Mouse (Mus musculus) kidney, adult 18-20 months (tissue): ENCODE data around the gene AI467606.
A peak's percentile ranks its signal among the peaks of the same experiment; 100 is the strongest.

Source experiments
- DNase-seq: peaks from one replicate; pipeline ENCODE4 v3.0.0; 2021

The AI467606 gene

DNA sequence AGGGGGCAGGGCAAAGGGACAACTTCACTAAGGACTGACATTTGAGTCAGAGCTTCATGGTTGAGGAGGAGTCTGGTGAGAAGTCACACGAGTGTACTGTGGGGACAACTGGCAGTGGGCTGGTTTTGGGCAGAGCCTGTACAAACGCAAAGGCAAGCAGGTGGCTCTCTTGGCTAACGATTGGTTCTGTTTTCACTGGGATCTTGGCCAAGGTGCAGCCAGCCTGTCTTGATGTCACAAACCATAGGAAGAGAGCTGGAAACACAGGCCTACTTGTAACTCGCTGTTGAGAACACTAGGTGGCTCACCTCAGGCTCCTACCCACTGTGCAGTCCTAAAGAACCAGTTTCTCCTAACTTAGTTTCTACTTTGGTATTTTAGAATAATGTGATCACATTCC lies 38.5 kb downstream of the AI467606 start:
- DNase-seq = peak; percentile 42

- no peak for DNase-seq
Observed at GRCm38 (mm10) chr7:127133125-127133524, 42.0 kb downstream of the AI467606 start.

DNA sequence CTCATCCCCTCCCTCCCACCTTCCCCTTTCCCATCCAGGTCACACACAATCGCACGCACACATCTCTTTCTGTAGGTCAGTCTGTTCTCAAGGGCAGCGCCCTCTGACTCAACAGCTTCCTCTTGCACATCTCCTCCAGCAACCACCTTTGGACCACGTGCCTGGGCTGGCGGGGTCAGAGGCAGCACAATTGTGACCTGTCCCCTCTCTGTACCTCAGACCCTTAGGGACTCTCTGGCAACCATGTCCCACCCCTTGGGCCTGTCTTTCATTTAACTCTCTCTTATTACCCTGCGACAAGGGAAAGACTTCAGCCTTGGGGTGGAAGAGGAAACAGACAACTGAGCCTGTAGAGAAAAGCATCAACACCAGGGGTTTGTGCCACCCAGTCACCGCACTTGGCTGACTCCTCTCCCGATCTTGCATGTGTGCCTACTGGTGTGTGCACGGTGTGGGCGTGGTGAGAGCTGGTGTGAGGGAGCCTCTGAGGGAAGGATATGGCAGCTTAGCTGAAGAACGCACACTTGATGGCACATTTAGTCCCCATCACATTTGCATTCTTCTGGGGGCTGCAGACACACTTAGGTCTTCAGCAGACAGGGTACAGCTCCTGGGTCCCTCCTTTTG lies 43.8 kb downstream of the AI467606 start:
- no peak for DNase-seq

- no peak for DNase-seq
Observed at GRCm38 (mm10) chr7:127136181-127137071, 45.3 kb downstream of the AI467606 start.

- DNase-seq = no peak
Observed at GRCm38 (mm10) chr7:127137262-127138017, 46.3 kb downstream of the AI467606 start, which contains the start of gene Spn. Gene Spn (minus strand): TSS chr7:127137823.

DNA sequence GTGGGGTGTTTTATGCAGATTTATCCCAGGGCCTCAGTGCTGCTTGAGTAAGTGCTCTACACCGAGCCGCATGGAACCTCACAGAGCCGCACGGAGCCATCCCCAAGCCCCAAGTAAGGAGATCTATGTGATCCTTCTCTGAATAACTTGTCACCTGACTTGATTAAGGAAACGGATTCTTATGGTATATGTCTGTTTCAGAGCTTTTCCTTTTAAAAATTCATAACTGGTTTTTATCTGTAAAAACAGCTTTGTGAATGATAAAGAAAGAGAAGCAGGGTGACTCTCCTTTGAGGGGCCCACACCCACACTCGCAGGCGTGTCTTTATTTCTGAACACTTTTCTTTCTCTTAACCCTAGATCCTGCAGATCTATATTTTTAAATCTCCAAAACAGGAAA lies 47.9 kb downstream of the AI467606 start:
- no peak for DNase-seq

DNA sequence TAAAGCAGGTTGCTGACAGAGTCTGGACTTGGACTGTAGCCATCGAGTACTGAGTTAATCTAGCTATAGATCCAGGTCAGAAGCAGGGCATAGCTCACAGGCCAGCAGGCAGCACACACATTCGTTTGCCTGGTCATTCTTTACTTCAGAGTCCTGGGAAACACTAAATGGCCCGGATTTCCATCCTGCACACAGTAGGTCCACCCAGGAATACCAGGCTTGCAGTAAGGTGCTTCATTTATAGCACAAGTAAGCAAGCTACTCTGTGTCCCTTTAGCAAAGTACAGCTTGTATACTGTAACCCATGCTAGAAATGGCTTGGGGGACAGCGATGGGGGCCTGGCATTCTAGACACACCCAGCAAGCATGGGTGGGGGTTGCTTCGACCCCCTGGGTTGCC lies 48.4 kb downstream of the AI467606 start:
- no peak for DNase-seq

- DNase-seq = no peak
Observed at GRCm38 (mm10) chr7:127140623-127141404, 49.7 kb downstream of the AI467606 start.

GRCm38 (mm10) chr7:127142214-127142613 lies 51.1 kb downstream of the AI467606 start:
- DNase-seq = no peak

DNA sequence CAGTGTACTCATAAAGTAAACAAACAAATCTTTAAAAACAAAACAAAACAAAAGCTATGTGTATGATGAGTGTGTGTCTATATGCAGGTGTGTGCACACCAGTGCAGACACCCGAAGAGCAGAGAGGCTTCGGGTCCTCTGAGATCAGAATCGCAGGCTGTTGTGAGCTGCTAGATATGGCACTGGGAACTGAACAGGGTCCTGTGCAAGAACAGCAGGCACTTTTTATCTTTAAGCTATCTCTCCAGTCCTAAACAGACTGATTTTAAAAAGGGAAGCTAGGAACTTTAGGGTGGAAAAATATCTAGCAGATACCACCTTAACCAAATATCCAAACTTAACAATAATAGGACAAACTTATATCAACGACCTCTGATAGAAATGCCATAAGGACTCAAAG lies 51.5 kb downstream of the AI467606 start:
- DNase-seq = no peak
